Mouse (Mus musculus): ENCODE data around the gene Scfd2.

DNA sequence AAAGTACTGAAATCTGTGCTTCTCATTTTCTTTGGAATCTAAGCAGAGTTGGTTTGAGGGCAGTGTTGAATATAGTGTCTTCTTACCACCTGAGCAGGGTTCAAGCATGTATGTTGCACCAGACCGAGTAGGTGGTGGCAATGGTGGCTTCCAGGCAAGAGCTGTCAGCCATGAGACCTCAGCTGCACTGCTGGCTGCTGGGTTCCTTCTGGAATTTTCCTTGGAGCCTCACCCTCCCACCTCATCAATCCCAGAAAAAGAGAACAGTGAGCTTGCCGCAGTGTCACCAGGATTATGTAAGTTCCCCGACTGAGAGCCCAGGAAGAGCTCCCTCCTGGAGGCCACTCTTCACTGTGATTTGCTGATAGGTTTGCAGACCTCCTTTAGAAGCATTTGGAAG is 324.4 kb downstream of the Scfd2 start:
- TF ChIP-seq CTCF (IDR thresholded peaks at IDR 0.05; ENCODE audit: low read depth, low read length): no peak
- no peak for TF ChIP-seq POLR2A (IDR thresholded peaks at IDR 0.05; ENCODE audit: borderline replicate concordance, low read depth, low read length)
